Comparison of ENCODE assay signal across 15 mouse cellular contexts in the genomic region with DNA sequence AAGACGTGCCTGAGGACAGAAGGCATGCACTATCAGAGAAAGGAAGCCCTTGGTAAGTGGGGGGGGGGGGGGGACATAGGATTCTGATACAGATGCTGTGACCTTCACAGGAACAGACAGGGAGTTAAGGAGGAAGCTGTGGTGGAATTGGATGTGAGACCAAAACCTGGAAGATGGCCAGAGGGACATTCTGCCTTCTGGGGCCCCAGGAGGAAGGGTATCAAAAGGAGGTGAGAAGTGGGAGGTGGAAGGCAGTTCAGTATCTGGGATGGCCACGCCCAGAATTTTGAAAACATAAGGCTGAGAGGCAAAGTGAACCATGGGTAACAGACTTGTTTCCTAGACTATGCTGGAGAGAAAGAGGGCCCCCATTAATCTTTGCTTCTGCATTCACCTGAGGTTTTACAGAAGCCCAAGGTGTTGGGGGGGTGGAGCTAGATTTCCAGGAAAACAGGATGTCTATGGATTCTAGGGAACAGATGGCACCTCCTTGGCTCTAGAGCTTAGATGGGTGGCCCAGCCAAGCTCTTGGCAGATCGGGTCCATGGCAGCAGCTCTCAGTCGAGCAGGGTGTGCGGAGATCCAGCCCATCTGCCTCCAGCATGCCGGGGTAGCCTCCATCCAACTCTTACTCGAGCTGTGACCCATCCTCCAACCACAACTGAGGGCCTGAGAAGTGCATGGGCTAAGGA. TPM values are rescaled to one million over a fixed set of nuclear protein-coding genes. Genes with fewer than 3 reads are reported as not detected.
DNase-seq lines count a peak whose midpoint lies in the region; ATAC-seq lines count a peak whose summit lies in the region.
"Had no signal": no experiment of that assay in that cellular context is flagged by ENCODE, and none has a peak within 500 bp of the region (broad histone marks: within the 10 kb centered on the region; RNA-seq: fewer than 3 reads in every experiment).

No protein-coding gene starts in this region.

- H3K27me3 ChIP-seq in hindbrain, embryonic 15.5 days: no peaks in the 10 kb centered on the region
- no peaks in the 10 kb centered on the region for H3K27me3 ChIP-seq in hindbrain, embryonic 11.5 days (ENCODE audit: control insufficient read depth, insufficient read depth, low read length)
- no peaks in the 10 kb centered on the region for H3K27me3 ChIP-seq in midbrain, embryonic 11.5 days (ENCODE audit: control insufficient read depth, insufficient read depth, low read length)
- no peaks in the 10 kb centered on the region for H3K27me3 ChIP-seq in midbrain, embryonic 15.5 days (replicated peaks)
- H3K27me3 ChIP-seq: heart, embryonic 12.5 days; liver, embryonic 13.5 days had no signal

- H3K9me3 ChIP-seq in hindbrain, embryonic 15.5 days: no peaks in the 10 kb centered on the region
- no peaks in the 10 kb centered on the region for H3K9me3 ChIP-seq in hindbrain, embryonic 11.5 days (ENCODE audit: control insufficient read depth, low read length)
- H3K9me3 ChIP-seq in midbrain, embryonic 11.5 days (ENCODE audit: control insufficient read depth, low read length): no peaks in the 10 kb centered on the region
- H3K9me3 ChIP-seq in midbrain, embryonic 15.5 days: no peaks in the 10 kb centered on the region
- H3K9me3 ChIP-seq: heart, embryonic 12.5 days; liver, embryonic 13.5 days had no signal

- no peak for ATAC-seq in hindbrain, embryonic 15.5 days (ENCODE audit: low FRiP score, low read depth)
- ATAC-seq in hindbrain, embryonic 11.5 days (ENCODE audit: low FRiP score): no peak
- no peak for ATAC-seq in midbrain, embryonic 11.5 days (ENCODE audit: low FRiP score)
- ATAC-seq in midbrain, embryonic 15.5 days (replicated peaks): no peak

- WGBS in hindbrain, embryonic 15.5 days: 75% methylated on average over 7 of the region's 7 CpGs
- WGBS in hindbrain, embryonic 11.5 days: 82% methylated on average over 7 of the region's 7 CpGs
- 83% methylated on average over 7 of the region's 7 CpGs for WGBS in midbrain, embryonic 11.5 days
- 86% methylated on average over 7 of the region's 7 CpGs for WGBS in midbrain, embryonic 15.5 days

- DNase-seq in hindbrain, embryonic 11.5 days (ENCODE audit: low spot score): no peak
- DNase-seq in midbrain, embryonic 11.5 days (ENCODE audit: low spot score, missing footprints): peak; percentile 59
- DNase-seq in cerebellum, adult 8-10 months: peak; percentile 81
- peak; percentile 66 to 86 for DNase-seq in layer of hippocampus, postnatal 14 days (ENCODE audit: low spot score in 2 of 2)
- no peak for DNase-seq in spleen, postnatal 14 days (ENCODE audit: low spot score in 2 of 2)
- no peak for DNase-seq in frontal cortex, postnatal 36 days (ENCODE audit: low spot score in 2 of 2)
- DNase-seq: adrenal gland, adult 2 months; gastrocnemius, postnatal 14 days; heart, postnatal 4 days; kidney, adult 8-10 months; liver, embryonic 13.5 days had no signal

- no peak overlapping the region for H3K9ac ChIP-seq in hindbrain, embryonic 15.5 days
- no peak overlapping the region for H3K9ac ChIP-seq in hindbrain, embryonic 11.5 days (ENCODE audit: low read depth, low read length)
- no peak overlapping the region for H3K9ac ChIP-seq in midbrain, embryonic 11.5 days (ENCODE audit: low read length)
- H3K9ac ChIP-seq in midbrain, embryonic 15.5 days: no peak overlapping the region
- H3K9ac ChIP-seq: heart, embryonic 12.5 days; liver, embryonic 13.5 days had no signal

- peaks cover 25% of the 10 kb centered on the region for H3K4me1 ChIP-seq in hindbrain, embryonic 15.5 days (replicated peaks)
- H3K4me1 ChIP-seq in hindbrain, embryonic 11.5 days (replicated peaks; ENCODE audit: control insufficient read depth, insufficient read depth, low read length): peaks cover 10% of the 10 kb centered on the region
- H3K4me1 ChIP-seq in midbrain, embryonic 11.5 days (ENCODE audit: control insufficient read depth, insufficient read depth, low read length): peaks cover 14% of the 10 kb centered on the region
- H3K4me1 ChIP-seq in midbrain, embryonic 15.5 days: peaks cover 28% of the 10 kb centered on the region
- H3K4me1 ChIP-seq: liver, embryonic 13.5 days had no signal

- 0 out of 2 replicates have a peak overlapping the region, but pooled peaks have one; percentile 4 for H3K27ac ChIP-seq in hindbrain, embryonic 15.5 days (replicated peaks)
- H3K27ac ChIP-seq in hindbrain, embryonic 11.5 days (ENCODE audit: low read depth, low read length): no peak overlapping the region
- no peak overlapping the region for H3K27ac ChIP-seq in midbrain, embryonic 11.5 days (ENCODE audit: low read depth, low read length)
- H3K27ac ChIP-seq in midbrain, embryonic 15.5 days: no peak overlapping the region
- H3K27ac ChIP-seq: liver, embryonic 13.5 days had no signal

- H3K4me3 ChIP-seq in hindbrain, embryonic 15.5 days: no peak overlapping the region
- no peak overlapping the region for H3K4me3 ChIP-seq in hindbrain, embryonic 11.5 days (ENCODE audit: low read depth, low read length)
- H3K4me3 ChIP-seq in midbrain, embryonic 11.5 days (ENCODE audit: low read depth, low read length): no peak overlapping the region
- H3K4me3 ChIP-seq in midbrain, embryonic 15.5 days: no peak overlapping the region
- H3K4me3 ChIP-seq: erythroblast, embryonic 14.5 days; heart, embryonic 12.5 days; liver, embryonic 13.5 days had no signal

- H3K36me3 ChIP-seq in hindbrain, embryonic 15.5 days: no peaks in the 10 kb centered on the region
- H3K36me3 ChIP-seq in hindbrain, embryonic 11.5 days (ENCODE audit: control insufficient read depth, insufficient read depth, low read length): no peaks in the 10 kb centered on the region
- H3K36me3 ChIP-seq in midbrain, embryonic 11.5 days (ENCODE audit: control insufficient read depth, insufficient read depth, low read length): no peaks in the 10 kb centered on the region
- no peaks in the 10 kb centered on the region for H3K36me3 ChIP-seq in midbrain, embryonic 15.5 days (replicated peaks)
- H3K36me3 ChIP-seq: liver, embryonic 13.5 days had no signal

- no peak overlapping the region for H3K4me2 ChIP-seq in hindbrain, embryonic 15.5 days
- H3K4me2 ChIP-seq in hindbrain, embryonic 11.5 days (replicated peaks; ENCODE audit: low read depth, low read length): no peak overlapping the region
- no peak overlapping the region for H3K4me2 ChIP-seq in midbrain, embryonic 11.5 days
- H3K4me2 ChIP-seq in midbrain, embryonic 15.5 days: no peak overlapping the region
- H3K4me2 ChIP-seq: heart, embryonic 12.5 days; liver, embryonic 13.5 days had no signal

RNA-seq across cellular contexts. Expression of gene Nav1, which starts 2.6 kb away (rescaled TPM):
- 47.8 and 51.3 TPM in 2 replicates for polyA plus RNA-seq in hindbrain, embryonic 15.5 days (2015; fragmentation: Nextera tagmentation; extraction: Ambion mirVana)
- polyA plus RNA-seq in hindbrain, embryonic 11.5 days (2014; fragmentation: Nextera tagmentation; extraction: Ambion mirVana): 16.9 and 21.0 TPM in 2 replicates
- 10.4 and 13.3 TPM in 2 replicates for polyA plus RNA-seq in midbrain, embryonic 11.5 days (2014; fragmentation: Nextera tagmentation; extraction: Ambion mirVana)
- polyA plus RNA-seq in midbrain, embryonic 15.5 days (2015; fragmentation: Nextera tagmentation; extraction: Ambion mirVana): 52.6 and 59.4 TPM in 2 replicates
- total RNA-seq in layer of hippocampus, postnatal 14 days (2021): 100 to 1,000 TPM; 161 to 168 TPM

Comparison
In these comparisons a context has a peak if more than half of its experiments do, and no peak if none do; other contexts are left out.
1. DNase-seq: peak in midbrain, embryonic 11.5 days (single experiment), cerebellum, adult 8-10 months (single experiment) and layer of hippocampus, postnatal 14 days (2 of 2); none in hindbrain, embryonic 11.5 days (single experiment), spleen, postnatal 14 days (0 of 2) and frontal cortex, postnatal 36 days (0 of 2).